Mouse (Mus musculus): ENCODE results near the gene Akr1cl.
"Not testable (repeated sequence)": the region's sequence is repeated elsewhere in the genome, so short reads cannot be mapped to it uniquely, and the experiment has no call there.

The Akr1cl gene

GRCm38 (mm10) chr1:65032641-65033040, at the start of gene Akr1cl:
TSS of gene Akr1cl (minus strand) at chr1:65032759.
- in situ Hi-C loops (cut with MboI; ENCODE audit: low pct_unique_long_range_greater_than_20kb in 1 of 2, low sequenced_read_pairs in 2 of 2, unreplicated experiment in 1 of 2) = no loop called here

- in situ Hi-C loops (cut with MboI; ENCODE audit: low pct_unique_long_range_greater_than_20kb in 1 of 2, low sequenced_read_pairs in 2 of 2, unreplicated experiment in 1 of 2) = no loop called here
These were observed 49.6 kb upstream of the Akr1cl start, which contains the start of gene Crygb for GRCm38 (mm10) chr1:65082188-65082587. TSS of gene Crygb (minus strand) at chr1:65082288.

GRCm38 (mm10) chr1:65075607-65076006, 43.0 kb upstream of the Akr1cl start:
- in situ Hi-C loops (cut with MboI; ENCODE audit: low pct_unique_long_range_greater_than_20kb in 1 of 2, low sequenced_read_pairs in 2 of 2, unreplicated experiment in 1 of 2) = no loop called here

- in situ Hi-C loops (cut with MboI; ENCODE audit: low pct_unique_long_range_greater_than_20kb in 1 of 2, low sequenced_read_pairs in 2 of 2, unreplicated experiment in 1 of 2) = no loop called here
These were observed 41.0 kb upstream of the Akr1cl start, which contains the start of gene Crygc for GRCm38 (mm10) chr1:65073589-65073988. TSS of gene Crygc (minus strand) at chr1:65073689.

GRCm38 (mm10) chr1:65067842-65068241, 35.3 kb upstream of the Akr1cl start:
- in situ Hi-C loops (cut with MboI; ENCODE audit: low pct_unique_long_range_greater_than_20kb in 1 of 2, low sequenced_read_pairs in 2 of 2, unreplicated experiment in 1 of 2) = no loop called here

- in situ Hi-C loops (cut with MboI; ENCODE audit: low pct_unique_long_range_greater_than_20kb in 1 of 2, low sequenced_read_pairs in 2 of 2, unreplicated experiment in 1 of 2) = no loop called here
These were observed 31.6 kb upstream of the Akr1cl start for GRCm38 (mm10) chr1:65064201-65064600.

- in situ Hi-C loops (cut with MboI; ENCODE audit: low pct_unique_long_range_greater_than_20kb in 1 of 2, low sequenced_read_pairs in 2 of 2, unreplicated experiment in 1 of 2) = no loop called here
These were observed 30.8 kb upstream of the Akr1cl start, which contains the start of gene Crygd for GRCm38 (mm10) chr1:65063352-65063751. TSS of gene Crygd (minus strand) at chr1:65063452.

- in situ Hi-C loops (cut with MboI; ENCODE audit: low pct_unique_long_range_greater_than_20kb in 1 of 2, low sequenced_read_pairs in 2 of 2, unreplicated experiment in 1 of 2) = no loop called here
These were observed 19.6 kb upstream of the Akr1cl start for GRCm38 (mm10) chr1:65052140-65052539.

GRCm38 (mm10) chr1:65051696-65052095, 19.1 kb upstream of the Akr1cl start:
- in situ Hi-C loops (cut with MboI; ENCODE audit: low pct_unique_long_range_greater_than_20kb in 1 of 2, low sequenced_read_pairs in 2 of 2, unreplicated experiment in 1 of 2) = no loop called here

- in situ Hi-C loops (cut with MboI; ENCODE audit: low pct_unique_long_range_greater_than_20kb in 1 of 2, low sequenced_read_pairs in 2 of 2, unreplicated experiment in 1 of 2) = not testable (repeated sequence)
These were observed 18.4 kb upstream of the Akr1cl start, which contains the start of gene Cryge for GRCm38 (mm10) chr1:65050952-65051351. TSS of gene Cryge (minus strand) at chr1:65051149.

- in situ Hi-C loops (cut with MboI; ENCODE audit: low pct_unique_long_range_greater_than_20kb in 1 of 2, low sequenced_read_pairs in 2 of 2, unreplicated experiment in 1 of 2) = loop anchor here (10.0 kb wide), 1 partner anchor 126 kb away; no protein-coding TSS in a partner anchor
These were observed 16.2 kb upstream of the Akr1cl start for GRCm38 (mm10) chr1:65048781-65049180.

- in situ Hi-C loops (cut with MboI; ENCODE audit: low pct_unique_long_range_greater_than_20kb in 1 of 2, low sequenced_read_pairs in 2 of 2, unreplicated experiment in 1 of 2) = loop anchor here (10.0 kb wide), 1 partner anchor 128 kb away; no protein-coding TSS in a partner anchor
These were observed 14.0 kb upstream of the Akr1cl start for GRCm38 (mm10) chr1:65046401-65047109.

GRCm38 (mm10) chr1:65043433-65043832, 10.9 kb upstream of the Akr1cl start:
- in situ Hi-C loops (cut with MboI; ENCODE audit: low pct_unique_long_range_greater_than_20kb in 1 of 2, low sequenced_read_pairs in 2 of 2, unreplicated experiment in 1 of 2) = loop anchor here (10.0 kb wide), 1 partner anchor 131 kb away; no protein-coding TSS in a partner anchor

- in situ Hi-C loops (cut with MboI; ENCODE audit: low pct_unique_long_range_greater_than_20kb in 1 of 2, low sequenced_read_pairs in 2 of 2, unreplicated experiment in 1 of 2) = loop anchor here (10.0 kb wide), 1 partner anchor 133 kb away; no protein-coding TSS in a partner anchor
These were observed 9.3 kb upstream of the Akr1cl start for GRCm38 (mm10) chr1:65041837-65042236.

- in situ Hi-C loops (cut with MboI; ENCODE audit: low pct_unique_long_range_greater_than_20kb in 1 of 2, low sequenced_read_pairs in 2 of 2, unreplicated experiment in 1 of 2) = loop anchor here (10.0 kb wide), 1 partner anchor 134 kb away; no protein-coding TSS in a partner anchor
These were observed 8.2 kb upstream of the Akr1cl start for GRCm38 (mm10) chr1:65040806-65041205.

GRCm38 (mm10) chr1:65039679-65040078, 7.1 kb upstream of the Akr1cl start:
- in situ Hi-C loops (cut with MboI; ENCODE audit: low pct_unique_long_range_greater_than_20kb in 1 of 2, low sequenced_read_pairs in 2 of 2, unreplicated experiment in 1 of 2) = loop anchor here (10.0 kb wide), 1 partner anchor 135 kb away; no protein-coding TSS in a partner anchor

- in situ Hi-C loops (cut with MboI; ENCODE audit: low pct_unique_long_range_greater_than_20kb in 1 of 2, low sequenced_read_pairs in 2 of 2, unreplicated experiment in 1 of 2) = no loop called here
These were observed 5.0 kb upstream of the Akr1cl start for GRCm38 (mm10) chr1:65037542-65037941.

GRCm38 (mm10) chr1:65035513-65035912, 3.0 kb upstream of the Akr1cl start:
- in situ Hi-C loops (cut with MboI; ENCODE audit: low pct_unique_long_range_greater_than_20kb in 1 of 2, low sequenced_read_pairs in 2 of 2, unreplicated experiment in 1 of 2) = no loop called here

- in situ Hi-C loops (cut with MboI; ENCODE audit: low pct_unique_long_range_greater_than_20kb in 1 of 2, low sequenced_read_pairs in 2 of 2, unreplicated experiment in 1 of 2) = no loop called here
These were observed 4.4 kb downstream of the Akr1cl start for GRCm38 (mm10) chr1:65028206-65028605.

GRCm38 (mm10) chr1:65012726-65013125, 19.8 kb downstream of the Akr1cl start:
- in situ Hi-C loops (cut with MboI; ENCODE audit: low pct_unique_long_range_greater_than_20kb in 1 of 2, low sequenced_read_pairs in 2 of 2, unreplicated experiment in 1 of 2) = no loop called here
